Mouse (Mus musculus): Measurements from ENCODE around the gene Nmnat3. TPM values are rescaled to one million over a fixed set of nuclear protein-coding genes. Genes with fewer than 3 reads are reported as not detected.

The Nmnat3 gene
- total RNA-seq, 2 experiments from 2014 or later = 11.5 to 11.7 TPM

DNA sequence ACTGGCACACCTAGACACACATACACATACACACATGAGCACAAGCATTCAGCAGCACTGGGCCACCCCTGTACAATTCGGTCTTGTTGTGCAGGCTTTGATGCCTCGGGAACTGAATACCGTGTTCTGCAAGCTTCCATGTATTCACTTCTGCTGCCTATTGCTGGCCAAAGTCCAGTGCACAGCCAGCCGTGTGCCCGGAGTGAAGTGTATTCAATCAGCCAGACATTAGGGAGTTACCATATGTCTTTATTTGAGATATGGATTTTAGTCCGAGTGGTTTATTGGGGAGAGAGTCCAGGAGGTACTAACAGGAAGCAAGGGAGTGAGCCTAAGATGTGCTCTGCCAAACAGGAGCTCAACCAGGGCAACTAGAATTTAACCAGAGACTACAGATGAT, 19.8 kb downstream of the Nmnat3 start:
- DNase-seq = no peak
- intact Hi-C loops (cut with DNase I) = no loop called here

DNA sequence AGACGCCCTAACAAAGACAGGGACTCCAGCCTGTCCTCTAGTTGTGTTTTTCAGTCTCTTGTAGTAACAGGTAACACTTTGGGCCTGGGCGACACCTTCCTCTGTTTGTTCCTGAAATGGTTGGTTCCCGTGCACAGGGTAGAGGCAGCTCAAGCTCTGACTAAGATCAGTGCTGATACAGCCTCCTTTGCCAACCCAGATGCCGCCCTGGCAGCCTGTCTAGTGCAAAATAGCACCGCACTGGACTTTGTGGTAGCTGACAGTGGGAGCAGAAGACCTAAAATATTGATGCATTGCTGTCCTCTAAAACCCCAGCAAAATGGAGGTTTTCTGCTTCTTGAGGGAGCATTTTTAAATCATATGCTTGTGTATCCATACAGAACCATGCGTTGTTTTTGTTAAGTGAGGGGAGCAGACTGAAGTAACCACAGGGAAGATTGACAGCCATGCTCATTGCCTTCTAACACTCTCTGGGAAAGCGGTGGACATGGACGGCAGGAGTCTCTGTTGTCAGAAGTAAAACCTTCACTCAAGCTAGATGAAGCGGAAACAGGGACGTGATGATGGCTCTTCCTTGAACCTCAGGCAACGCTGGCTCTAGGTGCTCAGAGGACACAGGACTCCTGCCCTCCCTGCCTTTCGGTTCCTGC, 24.2 kb downstream of the Nmnat3 start:
- intact Hi-C loops (cut with DNase I) = no loop called here
- no peak for DNase-seq

DNA sequence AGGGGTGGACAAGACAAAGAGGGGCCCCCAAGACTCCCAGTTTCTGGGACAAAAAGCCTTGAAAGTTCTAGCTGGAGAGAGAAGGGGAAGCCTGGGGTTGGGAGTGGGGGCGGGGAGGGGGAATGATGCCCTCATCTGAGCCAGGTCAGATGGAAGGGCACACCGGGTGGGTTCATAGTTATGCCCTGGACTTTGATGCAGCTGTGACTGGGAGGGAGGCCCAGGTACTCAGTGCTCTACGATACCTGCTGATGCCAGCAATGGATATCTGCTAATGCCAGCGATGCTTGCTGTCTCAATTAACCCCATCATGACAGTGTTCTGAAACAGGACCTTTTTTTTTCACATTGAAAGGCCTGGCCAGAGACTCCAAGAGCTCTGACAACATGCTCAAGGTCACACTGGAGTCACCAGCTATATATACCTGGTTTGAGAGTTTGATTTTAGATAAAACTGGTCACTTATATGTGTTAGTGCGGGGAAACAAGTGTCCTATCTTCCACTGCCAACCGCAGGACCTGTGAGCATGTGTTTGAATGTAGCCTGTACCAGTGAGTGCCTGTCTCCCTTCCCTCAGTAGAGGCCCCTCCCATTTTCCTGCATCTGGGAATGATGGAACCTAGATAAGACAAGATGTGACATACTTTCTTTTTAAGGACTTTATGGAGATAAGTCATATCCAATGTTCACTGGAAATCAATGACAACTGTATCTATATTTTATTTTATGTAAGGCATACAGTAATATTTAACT, 25.6 kb downstream of the Nmnat3 start:
- intact Hi-C loops (cut with DNase I) = no loop called here
- no peak for DNase-seq

DNA sequence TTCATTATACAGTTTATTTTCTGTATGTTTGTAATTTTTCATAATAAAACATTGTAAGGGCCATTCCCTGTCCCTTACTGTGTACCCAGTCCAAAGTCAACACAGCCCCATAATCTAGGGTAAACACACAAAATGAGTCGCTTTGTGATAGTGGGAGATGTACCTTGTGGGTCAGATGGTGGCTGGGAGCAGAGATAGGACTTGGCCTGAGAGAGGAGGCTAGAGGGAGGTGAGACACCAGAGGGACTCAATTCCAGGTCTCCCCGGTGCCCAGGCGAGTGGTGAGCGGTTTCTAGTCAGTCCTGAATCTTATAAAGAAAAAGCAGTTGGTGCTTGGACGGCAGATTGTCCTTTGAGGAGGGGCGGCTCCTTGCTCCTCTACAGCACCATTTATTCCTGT, 26.4 kb downstream of the Nmnat3 start:
- no peak for DNase-seq
- intact Hi-C loops (cut with DNase I) = no loop called here

DNA sequence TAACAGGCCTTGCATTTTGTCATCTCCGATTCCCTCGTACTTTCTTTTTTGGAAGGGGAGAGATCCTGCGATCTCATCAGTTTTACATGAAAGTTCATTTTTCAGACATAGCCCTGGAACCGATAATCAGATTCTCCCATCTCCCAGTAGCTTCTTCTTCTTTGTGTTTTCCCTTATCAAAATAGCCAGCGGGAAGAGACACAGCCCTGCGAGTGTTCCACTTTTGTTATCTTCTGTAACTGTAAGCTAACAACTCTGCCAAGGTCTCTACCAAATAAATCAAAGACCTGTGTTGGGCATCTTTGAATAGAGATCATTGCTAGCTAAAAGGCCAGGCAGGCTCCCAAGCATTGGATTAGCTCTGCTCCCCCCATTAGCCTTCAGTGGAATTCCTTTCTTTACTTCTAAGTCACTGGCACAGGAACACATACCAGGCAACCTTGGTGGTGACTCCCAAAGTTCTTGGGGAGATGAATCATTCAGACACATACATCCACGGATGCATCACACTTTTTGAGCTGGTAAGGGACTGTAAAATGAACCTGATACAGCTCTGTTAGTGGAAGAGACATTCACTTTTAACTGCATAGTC, 26.9 kb downstream of the Nmnat3 start:
- intact Hi-C loops (cut with DNase I) = no loop called here

DNA sequence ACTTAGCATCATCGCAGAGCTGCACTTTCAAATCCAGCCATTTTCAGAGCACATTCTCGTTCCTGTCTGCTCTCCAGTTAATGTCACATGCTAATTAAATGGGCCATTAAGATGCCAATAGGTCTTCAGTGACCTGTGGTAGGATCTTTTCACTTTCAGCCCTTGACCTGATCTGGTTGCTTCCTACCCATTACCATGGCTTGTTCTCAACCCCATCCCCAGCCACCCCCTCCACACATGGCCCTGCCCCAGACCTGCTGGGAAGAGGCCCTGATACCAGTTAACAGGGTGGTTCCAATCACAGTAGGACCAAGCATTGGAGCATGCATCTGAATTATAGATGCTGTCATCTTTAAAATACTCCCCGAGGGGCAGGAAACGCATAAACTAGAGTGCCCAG, 30.7 kb downstream of the Nmnat3 start:
- DNase-seq = no peak
- intact Hi-C loops (cut with DNase I) = no loop called here

More for the DNA sequence above, 26.9 kb downstream of the Nmnat3 start:
- no peak for DNase-seq

DNA sequence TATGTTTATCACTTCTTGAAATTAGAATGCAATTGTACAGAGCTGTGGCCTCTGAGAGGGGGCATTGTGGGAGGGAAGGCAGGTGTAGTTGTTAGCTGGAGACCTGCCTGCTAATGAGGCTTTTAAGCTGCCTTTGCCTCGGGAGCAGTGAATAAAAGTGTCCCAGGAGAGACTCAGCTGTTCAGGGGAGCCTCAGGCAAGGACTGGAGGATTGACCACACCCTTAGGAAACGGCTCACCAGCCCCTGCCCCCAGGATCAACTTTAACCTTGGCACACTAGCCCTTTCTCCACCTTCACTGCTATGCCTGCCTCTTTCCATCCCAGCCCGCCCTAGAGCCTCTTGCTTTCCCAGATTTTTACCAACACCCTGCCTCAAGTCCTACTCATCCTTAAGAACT, 31.6 kb downstream of the Nmnat3 start:
- intact Hi-C loops (cut with DNase I) = no loop called here
- no peak for DNase-seq

DNA sequence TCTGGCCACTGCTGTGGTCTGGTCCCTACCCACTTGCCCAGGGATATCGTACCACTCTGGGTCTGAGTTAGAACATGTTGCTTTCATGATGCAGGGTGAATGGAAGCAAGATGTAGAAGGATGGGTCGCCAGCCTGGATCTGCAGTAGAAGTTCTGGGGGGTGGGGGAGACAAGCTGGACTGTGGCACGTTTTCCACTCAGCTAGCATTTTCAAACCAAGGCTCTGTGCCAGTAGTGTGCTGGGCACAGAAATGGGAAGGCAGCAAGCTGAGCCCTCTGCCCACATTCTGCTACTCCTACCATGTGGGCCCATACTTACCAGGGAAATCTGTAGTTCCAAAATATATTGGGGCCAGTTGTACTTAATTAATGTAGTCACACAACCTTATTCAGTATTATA, 33.5 kb downstream of the Nmnat3 start:
- intact Hi-C loops (cut with DNase I) = no loop called here
- DNase-seq = no peak

DNA sequence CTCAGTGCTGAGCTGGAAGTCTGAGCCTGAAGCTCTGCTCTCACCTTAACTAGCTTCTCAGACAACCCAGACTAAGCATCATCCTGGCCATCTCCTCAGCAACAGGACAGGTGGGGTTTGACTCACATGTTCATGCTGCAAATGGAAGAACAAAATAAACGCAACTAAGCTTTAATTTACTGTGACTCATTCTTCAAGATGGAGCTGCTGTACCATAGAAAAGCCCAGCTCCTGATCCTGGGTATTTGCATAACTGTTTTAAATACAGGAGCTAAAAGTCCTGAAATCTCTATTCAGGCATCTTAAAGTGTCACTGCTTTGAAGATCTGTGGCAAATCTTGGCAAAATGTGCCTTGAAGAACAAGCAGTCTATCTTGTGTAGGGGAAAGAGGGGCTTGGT, 38.9 kb downstream of the Nmnat3 start:
- DNase-seq = no peak
- intact Hi-C loops (cut with DNase I) = no loop called here

DNA sequence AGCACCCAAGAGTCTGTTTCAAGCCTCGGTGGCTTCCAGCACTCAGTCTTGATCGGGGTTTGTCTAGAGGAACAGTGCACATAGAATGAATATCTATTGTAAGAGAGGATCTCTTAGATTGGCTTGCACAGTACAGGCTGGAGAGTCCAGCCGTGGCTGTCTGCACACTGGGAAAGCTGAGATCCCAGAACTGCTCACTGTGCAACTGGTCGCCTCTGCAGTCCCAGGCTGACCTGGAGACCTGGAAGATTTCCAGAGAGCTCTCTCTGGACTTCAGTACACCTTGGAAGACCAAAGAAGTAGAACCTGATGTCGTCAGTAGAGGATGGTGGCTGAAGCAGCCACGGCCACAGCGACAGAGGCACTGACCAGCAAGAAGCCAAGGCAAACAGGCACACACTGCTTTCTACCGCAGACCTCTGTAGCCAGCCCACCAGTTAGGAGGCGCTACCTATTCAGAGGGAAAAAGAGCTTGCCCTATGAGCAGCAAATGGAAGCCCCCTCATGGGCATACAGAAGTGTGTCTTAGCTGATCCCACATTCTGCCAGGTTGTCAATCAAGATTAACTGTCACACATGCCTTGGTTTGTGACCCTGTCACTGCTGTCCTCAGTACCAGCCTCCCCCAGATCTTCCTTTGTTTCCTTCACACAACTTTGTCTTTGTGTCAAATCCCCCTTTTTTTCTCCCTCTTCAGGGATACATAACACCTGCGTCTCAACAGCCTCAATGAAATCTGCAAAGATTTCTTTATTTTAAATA, 41.4 kb downstream of the Nmnat3 start:
- no peak for DNase-seq
- intact Hi-C loops (cut with DNase I) = no loop called here

DNA sequence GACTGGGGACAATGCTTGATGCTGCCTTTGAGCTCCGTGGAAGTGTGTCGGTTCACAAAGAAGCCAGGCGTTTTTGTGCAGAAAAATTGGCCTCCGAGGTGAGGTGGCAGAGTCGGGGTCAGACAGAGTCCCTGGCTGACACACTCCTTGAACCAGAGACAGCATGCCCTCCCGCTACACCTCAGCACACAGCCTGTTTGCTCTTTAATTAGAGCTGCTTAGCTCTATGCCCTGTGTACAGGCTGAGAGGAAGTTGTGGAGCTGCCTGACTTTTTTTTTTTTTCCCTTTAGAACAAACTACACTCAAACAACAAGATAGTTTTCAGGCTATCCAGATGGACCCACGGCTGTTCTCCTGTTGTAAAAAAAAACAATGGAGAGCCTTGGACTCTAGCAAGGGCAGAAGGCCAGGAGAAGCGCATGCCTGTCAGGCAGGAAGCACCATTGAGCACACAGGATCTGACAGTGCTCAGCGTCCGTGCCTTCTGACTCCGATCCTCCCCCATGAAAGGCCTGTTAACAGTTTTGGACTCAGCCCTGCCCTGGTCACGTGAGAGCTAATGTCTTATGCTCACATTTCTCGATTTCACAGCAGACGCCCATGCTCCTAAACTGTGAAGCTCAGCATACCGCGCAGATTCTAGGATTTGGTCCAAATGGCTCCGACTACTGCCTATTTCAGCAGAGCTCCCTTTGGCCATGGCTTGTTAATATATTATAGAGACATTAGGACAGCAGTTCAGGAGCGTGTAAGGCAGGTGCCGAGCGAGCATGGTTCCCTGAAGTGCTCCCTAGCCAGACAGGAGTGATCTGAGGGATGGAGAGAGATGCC, 42.3 kb downstream of the Nmnat3 start:
- DNase-seq = peak; percentile 37 to 48
- intact Hi-C loops (cut with DNase I) = no loop called here

DNA sequence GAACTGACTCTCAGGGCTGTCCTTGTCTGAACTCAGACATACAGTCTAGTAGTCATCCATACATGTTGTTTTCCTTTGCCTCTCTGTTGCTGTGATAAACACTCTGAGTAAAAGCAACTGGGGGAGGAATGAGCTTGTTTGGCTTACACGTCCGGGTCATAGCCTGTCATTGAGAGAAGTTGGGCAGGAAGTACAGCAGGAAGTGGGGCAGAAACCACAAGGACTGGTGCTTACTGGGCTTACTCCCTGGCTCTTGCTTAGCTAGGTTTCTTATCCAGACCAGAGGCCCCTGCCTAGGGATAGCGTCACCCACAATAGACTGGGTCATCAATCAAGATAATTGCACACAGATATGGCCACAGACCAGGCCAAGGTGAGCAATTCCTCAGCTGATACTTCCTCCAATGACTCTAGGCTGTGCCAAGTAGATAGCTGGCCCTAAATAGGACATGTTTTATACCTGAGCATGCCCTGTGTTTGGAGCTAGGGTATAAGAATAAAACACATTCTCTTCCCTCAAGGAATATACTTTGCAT, 46.1 kb downstream of the Nmnat3 start:
- intact Hi-C loops (cut with DNase I) = no loop called here
- DNase-seq = no peak

DNA sequence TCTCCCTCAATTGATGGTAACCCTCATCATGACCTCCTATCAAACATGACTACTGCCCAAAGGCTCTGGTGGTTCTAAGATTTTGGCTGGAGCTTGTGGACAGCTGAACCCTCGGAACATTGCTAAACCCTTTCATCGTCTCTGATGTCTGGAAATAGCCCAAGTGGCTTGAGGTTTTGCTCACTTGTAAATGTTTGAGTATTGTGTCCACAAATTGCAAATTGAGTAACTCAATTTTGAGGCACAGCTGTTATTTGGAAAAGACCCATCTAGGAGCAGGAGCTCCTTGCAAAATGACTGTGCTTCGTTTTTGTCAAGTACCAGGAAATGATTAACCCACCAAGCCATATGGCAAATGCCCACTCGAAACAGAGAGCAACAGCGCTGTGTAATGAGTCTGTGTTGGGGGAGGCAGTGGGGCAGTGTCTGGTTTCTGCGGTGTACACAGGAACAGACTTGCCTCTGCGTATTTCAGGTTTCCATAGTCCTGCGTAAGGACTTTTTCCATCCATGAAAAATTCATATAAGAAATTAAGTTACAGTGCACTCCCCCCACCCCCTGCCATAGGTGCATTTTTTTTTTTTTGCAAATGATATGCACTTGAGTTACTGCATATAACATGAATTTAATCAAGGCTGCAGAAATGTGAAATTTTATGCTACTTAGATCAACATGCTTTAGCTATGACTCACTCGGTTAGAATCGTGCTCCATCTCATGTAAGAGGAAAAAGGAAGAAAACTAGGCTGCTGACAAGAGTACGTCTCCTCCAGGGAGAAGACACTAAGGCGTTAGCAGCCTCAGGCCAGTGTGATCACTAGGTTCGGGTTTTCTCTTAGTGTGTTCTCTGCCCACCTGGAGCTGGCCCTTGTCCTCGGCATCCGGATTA, 50.9 kb downstream of the Nmnat3 start:
- DNase-seq = no peak
- intact Hi-C loops (cut with DNase I) = no loop called here

DNA sequence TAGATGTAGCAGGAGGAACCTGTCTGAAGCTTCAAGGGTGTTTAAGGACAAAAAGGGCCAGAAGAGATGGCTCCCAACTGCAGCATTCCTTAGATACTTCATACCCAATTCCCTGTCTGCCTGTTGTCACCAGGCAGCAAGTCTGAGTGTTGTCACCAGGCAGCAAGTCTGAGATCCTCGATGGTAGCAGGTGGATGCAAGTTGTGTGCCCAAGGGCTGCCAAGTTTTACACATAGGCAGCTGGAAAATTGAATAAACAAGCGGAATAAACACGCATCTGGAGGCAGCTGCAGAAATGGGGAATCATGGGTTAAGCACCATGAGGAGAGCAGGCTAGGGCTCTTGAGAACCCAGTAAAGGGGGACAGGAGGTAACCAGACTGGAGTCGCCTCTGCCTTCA, 52.7 kb downstream of the Nmnat3 start:
- DNase-seq = no peak
- intact Hi-C loops (cut with DNase I) = no loop called here

DNA sequence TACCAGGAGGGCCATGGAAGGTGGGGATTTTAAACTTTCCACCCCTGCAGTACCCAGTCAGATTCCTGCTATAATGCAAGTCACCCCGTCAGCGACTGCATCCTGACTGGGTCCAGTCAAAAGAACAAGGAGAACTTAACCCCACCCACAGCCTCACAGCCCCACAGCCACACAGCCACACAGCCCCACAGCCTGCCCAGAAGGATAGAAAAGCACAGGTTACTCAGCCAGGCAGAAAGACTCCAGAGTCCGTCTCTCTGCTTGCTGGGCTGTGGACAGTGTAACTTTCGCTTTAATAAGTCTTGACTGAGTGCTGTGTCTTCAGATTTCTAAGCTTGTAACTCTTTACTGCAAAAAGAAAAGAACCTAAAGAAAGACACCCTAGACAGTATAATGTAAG, 53.2 kb downstream of the Nmnat3 start:
- intact Hi-C loops (cut with DNase I) = no loop called here
- no peak for DNase-seq

DNA sequence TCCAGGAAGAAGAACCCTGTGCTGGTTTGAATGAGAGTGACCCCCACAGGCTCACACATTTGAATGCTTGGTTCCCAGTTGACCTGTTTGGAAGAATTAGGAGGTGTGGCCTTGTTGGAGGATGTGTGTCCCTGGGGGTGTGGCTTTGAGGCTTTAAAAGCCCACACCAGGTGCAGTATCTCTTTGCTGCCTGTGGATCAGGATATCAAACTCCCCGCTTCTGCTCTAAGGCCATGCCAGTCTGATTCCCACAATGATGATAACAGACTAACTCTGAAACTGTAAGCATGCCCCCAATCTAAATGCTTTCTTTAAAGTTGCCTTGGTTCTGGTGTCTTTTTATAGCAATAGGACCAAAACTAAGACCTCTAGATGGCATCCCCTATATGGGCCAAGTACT, 58.6 kb downstream of the Nmnat3 start:
- intact Hi-C loops (cut with DNase I) = no loop called here
- DNase-seq = no peak

DNA sequence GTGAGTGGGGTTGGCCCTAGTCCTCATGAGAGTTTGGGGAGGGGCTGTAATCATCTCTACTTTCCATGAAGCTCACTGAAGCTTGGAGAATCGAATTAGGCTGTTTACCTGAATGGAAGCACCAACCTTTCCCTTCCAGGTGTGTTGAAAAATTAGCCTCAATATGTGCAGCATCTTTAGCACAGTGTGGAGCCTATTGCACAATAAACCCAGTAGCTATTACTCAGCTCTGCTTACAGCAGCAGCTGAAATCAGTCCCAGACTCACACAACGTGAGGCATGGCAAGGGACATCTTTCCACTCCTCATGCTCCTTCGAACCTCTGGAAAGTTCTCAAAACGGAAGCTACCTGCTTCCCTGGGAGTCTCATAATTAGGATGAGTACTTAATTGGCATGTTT, 59.0 kb downstream of the Nmnat3 start:
- intact Hi-C loops (cut with DNase I) = no loop called here
- DNase-seq = no peak

DNA sequence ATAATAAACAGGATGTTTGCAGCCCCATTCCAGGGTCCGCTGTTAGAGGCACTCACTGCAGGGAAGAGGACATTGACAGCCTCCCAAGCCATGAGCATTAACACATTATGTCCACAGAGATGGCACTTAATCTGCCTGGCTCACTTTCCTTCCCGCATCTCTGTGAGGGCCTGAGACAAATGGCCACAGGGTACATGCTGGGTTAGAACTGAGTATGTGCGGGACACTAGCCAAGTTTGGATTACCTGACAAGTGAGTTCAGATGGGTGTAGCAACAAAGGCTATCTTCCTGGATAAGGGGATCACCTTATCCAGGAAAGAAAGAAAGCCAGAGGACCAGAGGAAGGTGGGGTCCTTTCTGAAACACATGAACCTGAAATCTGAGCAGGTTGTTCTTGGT, 59.8 kb downstream of the Nmnat3 start:
- intact Hi-C loops (cut with DNase I) = no loop called here
- no peak for DNase-seq
